Mouse (Mus musculus): ENCODE data around the gene Oas1g.

GRCm38 (mm10) chr5:120870782-120871181 is 16.6 kb downstream of the Oas1g start:
- TF ChIP-seq CTCF (IDR thresholded peaks at IDR 0.05; ENCODE audit: control insufficient read depth, insufficient read depth, insufficient replicate concordance, low read depth, low read length) (no peak), POLR2A (IDR thresholded peaks at IDR 0.05; ENCODE audit: control insufficient read depth, low read depth, low read length) (no peak)

All from testis, adult 2 months (tissue).